Mouse (Mus musculus) left cerebral cortex, postnatal 10 days (tissue): ENCODE results near the gene Slc26a3. TPM values are rescaled to one million over a fixed set of nuclear protein-coding genes. Genes with fewer than 3 reads are reported as not detected.
"Not testable (repeated sequence)": the region's sequence is repeated elsewhere in the genome, so short reads cannot be mapped to it uniquely, and the experiment has no call there.

Source experiments
- DNase-seq, 2 experiments: peaks; one replicate each; pipeline ENCODE4 v3.0.0; 2021 to 2022; ENCODE audit warnings: low spot score in 2 of 2, mixed read lengths in 1 of 2; ENCODE audit errors: extremely low spot score in 1 of 2
- intact Hi-C: fragments of 180-260 bp; cut with DNase I; formaldehyde crosslinking; loops from one replicate; pipeline ENCODE4 v1.15.1; 2025
- total RNA-seq, 2 experiments: library from RNA; stranded (reverse); gene quantifications; 2 replicates each; pipeline ENCODE4 v1.2.3; 2021

Gene Slc26a3
- total RNA-seq, 2 experiments from 2014 or later: 0.11 to 0.20 TPM

DNA sequence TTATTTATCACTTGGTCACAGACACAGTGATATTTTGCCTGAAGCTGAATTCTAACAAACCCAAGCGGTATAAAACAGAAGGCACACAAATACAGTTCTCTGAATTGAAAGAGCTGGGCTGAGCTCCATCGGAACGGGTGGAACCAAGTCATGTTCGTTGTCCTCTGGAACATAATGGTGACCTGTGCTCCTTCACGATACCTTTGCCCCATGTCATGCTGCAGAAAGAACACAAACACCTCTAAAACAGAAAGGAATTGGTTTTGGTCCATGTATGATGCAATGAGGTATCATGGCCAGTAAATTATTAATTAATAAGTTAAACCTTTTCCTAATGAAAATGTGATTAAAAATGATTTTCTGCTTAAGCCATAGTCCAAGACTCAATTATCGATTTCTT, 11.3 kb downstream of the Slc26a3 start:
- DNase-seq: no peak
- intact Hi-C loops: no loop called here

- no peak for DNase-seq
- intact Hi-C loops: no loop called here
Observed at GRCm38 (mm10) chr12:31404575-31405240, 14.0 kb downstream of the Slc26a3 start.

GRCm38 (mm10) chr12:31415971-31416370, 25.3 kb downstream of the Slc26a3 start:
- DNase-seq: no peak
- intact Hi-C loops: no loop called here

DNA sequence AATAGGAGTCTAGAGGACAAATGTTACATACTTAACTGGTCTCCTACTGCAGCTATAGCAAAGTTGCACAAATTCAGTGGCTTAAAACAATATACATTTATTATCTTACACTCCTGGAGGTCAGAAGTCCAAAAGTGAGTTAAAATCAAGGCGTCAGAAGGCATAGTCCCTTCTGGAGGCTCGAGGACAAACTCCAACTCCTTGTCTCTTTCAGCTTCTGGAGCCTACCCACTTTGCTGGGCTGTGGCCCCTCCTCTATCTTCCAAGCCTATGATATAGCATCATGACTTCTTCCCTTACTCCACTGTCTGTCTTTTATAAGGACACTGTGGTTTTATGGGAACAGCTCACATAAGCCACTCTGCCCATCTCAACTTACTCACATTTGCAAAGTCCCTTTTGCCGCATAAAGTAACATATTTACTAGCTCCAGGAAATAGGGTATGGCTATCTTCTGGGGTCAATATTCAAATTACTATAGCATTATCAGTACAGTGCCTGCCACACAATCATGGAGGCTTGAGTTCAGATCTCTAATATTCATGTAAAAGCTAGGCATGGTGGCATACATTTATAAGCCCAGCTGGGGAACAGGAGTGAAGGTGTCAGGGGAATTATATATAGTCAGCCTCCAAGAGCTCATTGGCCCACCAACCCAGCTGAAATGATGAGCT, 31.4 kb downstream of the Slc26a3 start:
- intact Hi-C loops: no loop called here
- no peak for DNase-seq

DNA sequence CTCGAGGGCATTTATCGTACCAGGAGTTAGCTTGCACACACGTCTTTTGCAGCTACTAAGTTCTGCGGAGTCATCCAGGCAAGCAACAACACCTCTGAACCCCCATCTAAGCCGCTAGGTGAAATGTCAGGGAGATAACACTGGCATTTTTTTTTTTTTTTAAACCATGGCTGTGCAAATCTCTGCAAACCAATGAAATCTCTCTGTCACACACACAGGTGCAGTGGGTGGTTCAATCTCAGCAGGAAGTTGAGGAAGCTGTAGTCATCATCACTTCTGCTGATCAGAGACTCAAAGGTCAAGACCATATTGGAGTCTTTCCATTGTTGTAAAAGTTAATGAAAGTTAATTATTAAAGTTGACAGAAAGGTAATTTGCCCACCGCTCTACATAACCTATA, 47.1 kb downstream of the Slc26a3 start:
- DNase-seq: no peak
- intact Hi-C loops: no loop called here

GRCm38 (mm10) chr12:31439612-31440011, 48.9 kb downstream of the Slc26a3 start:
- no peak for DNase-seq
- intact Hi-C loops: no loop called here

DNA sequence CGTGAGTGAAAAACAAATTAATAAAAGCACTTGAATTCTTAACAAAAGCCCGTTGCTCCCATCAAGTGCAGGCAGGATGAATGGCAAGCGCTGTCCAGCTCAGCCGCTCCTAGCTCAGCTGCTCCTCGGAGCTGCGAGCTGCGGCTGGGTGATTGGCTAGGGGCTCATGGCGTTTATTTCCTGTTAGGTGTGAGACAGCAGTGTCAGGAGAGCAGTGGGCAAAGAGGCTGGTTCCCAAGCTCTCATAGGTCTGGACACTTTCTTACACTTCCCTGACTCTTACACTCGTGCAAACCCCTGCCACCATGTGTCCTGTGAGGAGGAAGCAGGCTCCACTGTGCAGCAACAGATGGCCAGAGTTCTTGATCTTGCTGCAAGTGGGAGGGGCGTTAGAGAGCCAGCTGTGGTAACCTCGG, 53.5 kb downstream of the Slc26a3 start:
- DNase-seq: no peak
- intact Hi-C loops: no loop called here

- intact Hi-C loops: no loop called here
- no peak for DNase-seq
Observed at GRCm38 (mm10) chr12:31444827-31445226, 54.2 kb downstream of the Slc26a3 start.

DNA sequence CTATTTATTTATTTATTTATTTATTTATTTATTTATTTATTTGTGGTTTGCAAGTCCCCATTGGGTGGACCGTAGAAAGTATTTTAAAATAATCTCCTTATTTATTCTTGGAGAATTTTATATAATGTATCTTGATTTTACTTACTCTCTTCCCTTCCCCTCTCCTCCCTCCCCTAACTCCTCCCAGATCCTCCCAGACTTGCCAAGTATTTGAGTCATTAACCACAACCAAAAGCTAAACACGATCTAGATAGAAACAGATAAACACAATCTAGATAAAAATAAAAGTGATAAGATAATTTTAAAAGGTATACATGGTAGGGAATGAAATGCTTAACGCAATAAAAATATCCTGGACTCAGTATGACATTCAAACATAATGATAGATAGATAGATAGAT, 58.7 kb downstream of the Slc26a3 start:
- intact Hi-C loops: no loop called here
- DNase-seq: no peak

DNA sequence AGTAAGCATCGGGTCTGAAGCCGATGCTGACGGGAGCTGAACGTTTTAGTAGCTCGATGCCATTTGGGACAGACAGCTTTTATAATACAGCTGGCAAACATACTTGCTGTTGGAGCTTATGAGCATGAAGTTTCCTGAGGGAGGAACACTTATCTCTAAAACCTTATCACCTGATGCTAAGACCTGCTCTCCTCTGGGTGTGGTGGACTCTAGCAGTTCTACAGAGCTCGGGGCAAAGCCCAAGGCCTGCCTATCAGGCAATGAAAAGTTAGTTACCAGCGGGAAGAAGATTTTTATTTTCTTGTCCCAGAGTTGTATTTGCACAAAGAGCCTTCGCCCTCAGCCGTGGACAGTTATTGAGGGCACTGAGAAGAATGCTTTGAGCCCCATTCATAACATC, 65.6 kb downstream of the Slc26a3 start:
- no peak for DNase-seq
- intact Hi-C loops: no loop called here

- DNase-seq: no peak
- intact Hi-C loops: no loop called here
Observed at GRCm38 (mm10) chr12:31458474-31458873, 67.8 kb downstream of the Slc26a3 start.

DNA sequence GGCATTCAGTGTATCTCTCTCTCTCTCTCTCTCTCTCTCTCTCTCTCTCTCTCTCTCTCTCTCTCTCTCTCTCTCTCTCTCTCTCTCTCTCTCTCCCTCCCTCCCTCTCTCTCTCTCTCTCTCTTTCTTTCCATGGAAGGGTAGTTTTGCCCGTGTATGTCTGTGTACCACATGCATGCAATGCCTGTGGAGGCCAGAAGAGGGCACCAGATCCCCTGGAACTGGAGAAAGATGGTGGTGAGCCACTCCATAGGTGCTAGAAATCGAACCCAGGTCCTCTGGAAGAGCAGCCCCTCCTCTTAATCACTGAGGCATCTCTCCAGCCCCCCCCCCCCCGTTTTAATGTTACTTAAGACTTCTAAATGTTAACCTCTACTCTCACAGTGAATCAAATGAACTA, 69.6 kb downstream of the Slc26a3 start:
- DNase-seq, intact Hi-C loops: not testable (repeated sequence)

GRCm38 (mm10) chr12:31461371-31461770, 70.7 kb downstream of the Slc26a3 start:
- DNase-seq: no peak
- intact Hi-C loops: no loop called here

GRCm38 (mm10) chr12:31462615-31463014, 71.9 kb downstream of the Slc26a3 start:
- intact Hi-C loops: no loop called here
- DNase-seq: no peak

GRCm38 (mm10) chr12:31478182-31478581, 87.5 kb downstream of the Slc26a3 start:
- intact Hi-C loops, DNase-seq: not testable (repeated sequence)

- DNase-seq: no peak
- intact Hi-C loops: no loop called here
Observed at GRCm38 (mm10) chr12:31486431-31486830, 95.8 kb downstream of the Slc26a3 start.

GRCm38 (mm10) chr12:31498936-31499313, 108.3 kb downstream of the Slc26a3 start:
- no peak for DNase-seq
- intact Hi-C loops: loop anchor here (10.0 kb wide), 1 partner anchor 124 kb away; no protein-coding TSS in a partner anchor

DNA sequence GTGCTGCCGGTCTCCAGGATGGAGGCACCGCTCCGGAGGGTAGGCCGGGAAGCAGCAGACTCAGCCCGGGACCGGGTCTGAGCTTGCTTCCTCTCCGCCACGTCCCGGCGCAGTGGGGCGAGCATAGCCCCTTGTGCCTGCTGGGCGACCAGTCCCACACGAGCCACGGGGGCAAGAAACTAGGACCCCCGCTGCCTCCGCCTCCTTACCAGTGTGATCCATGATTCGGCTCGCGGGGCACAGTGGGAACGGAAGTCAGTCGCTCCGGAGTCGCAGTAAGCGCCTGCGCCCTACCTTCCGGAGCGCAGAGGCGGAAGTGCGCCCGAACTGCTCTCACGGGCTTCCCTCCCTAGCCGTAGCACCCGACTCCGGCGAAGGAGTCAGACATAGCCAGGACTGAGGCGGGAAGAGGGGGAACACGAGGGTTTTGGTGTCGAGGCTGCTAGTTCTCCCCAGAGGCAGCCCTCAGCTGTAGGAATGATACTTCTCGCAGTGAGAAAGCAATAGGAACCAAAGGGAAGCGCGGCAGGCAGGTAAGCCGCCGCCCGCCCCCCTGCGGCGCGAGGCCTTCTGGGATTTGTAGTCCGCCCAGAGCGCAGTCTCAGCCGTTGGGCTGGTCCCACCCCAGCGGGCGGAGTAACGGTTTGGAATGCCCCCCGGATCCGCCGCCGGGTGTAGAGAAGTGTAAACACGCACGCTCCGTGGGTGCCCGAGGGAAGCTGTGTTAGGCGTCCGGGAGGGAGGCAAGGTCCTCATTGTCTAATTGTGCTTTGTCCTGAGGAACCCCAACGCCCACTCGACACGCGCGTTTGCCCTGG, 108.9 kb downstream of the Slc26a3 start, which contains the start of gene Cbll1:
Gene Cbll1, minus strand, starts transcription at position 303 of the 818 bp plus-strand sequence.
- peak; percentile 92 to 97 for DNase-seq
- intact Hi-C loops: loop anchor here (5.0 to 10.0 kb wide), 3 partner anchors 125 to 208 kb away; partner anchors contain the start of genes Cog5 and Dus4l

- peak in 1 of 2 experiments; percentile 25 for DNase-seq
- intact Hi-C loops: loop anchor here (5.0 to 10.0 kb wide), 2 partner anchors 155 to 207 kb away; partner anchors contain the start of genes Cog5 and Dus4l
Observed at GRCm38 (mm10) chr12:31500196-31500595, 109.5 kb downstream of the Slc26a3 start.
